Mouse (Mus musculus): ENCODE measurements at regions not wholly inside any gene's neighbourhood (a gene's known extent, or its start where the extent isn't known, plus 50 kb on each side); places are given as distances from the start of the nearest gene placed in this dataset.

DNA sequence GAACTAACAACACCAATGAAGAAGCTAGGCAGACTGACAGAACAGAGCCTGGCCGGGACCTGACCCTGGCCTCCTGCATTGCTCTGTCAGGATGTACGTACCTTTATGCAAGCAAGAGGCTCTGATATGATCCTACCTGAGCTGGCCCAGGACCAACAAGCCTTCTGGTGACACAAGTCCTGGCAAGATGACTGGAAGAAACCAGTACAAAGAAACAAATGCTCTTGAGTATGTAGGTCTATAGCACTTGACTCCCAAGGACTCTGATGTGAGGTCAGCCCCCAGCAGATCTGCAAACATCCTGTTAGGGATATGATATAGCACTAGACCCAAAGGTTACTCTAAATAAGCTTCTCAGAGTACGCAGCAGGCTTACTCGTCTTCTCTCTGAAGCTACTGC is 144.7 kb upstream of the Dyrk2 start:
- TF ChIP-seq CTCF (IDR thresholded peaks at IDR 0.05; ENCODE audit: low read depth, low read length) (no peak), POLR2A (IDR thresholded peaks at IDR 0.05; ENCODE audit: insufficient read depth, low read length) (no peak), EP300 (IDR thresholded peaks at IDR 0.05; ENCODE audit: insufficient read depth, low read depth, low read length) (no peak)
